Mouse (Mus musculus): ENCODE results near the gene Trmt1l. TPM values are rescaled to one million over a fixed set of nuclear protein-coding genes. Genes with fewer than 3 reads are reported as not detected.

Gene Trmt1l
- polyA plus RNA-seq, 1 experiment from 2014 or later, result 38.4 TPM

GRCm38 (mm10) chr1:151499815-151500501 lies 71.6 kb downstream of the Trmt1l start:
- under 1% methylated on average over 57 of the region's 59 CpGs for WGBS
- Histone ChIP-seq H3K36me3 (ENCODE audit: control insufficient read depth, insufficient read depth, low read length) (no peaks in the 10 kb centered on the region), H3K27me3 (replicated peaks; ENCODE audit: control insufficient read depth, insufficient read depth, low read length) (no peaks in the 10 kb centered on the region), H3K4me2 (ENCODE audit: low read length) (peak overlapping the region; percentile 61), H3K4me3 (ENCODE audit: low read length) (peak overlapping the region; percentile 95), H3K4me1 (ENCODE audit: control insufficient read depth, insufficient read depth, low read depth, low read length) (peaks cover 13% of the 10 kb centered on the region), H3K27ac (ENCODE audit: low read depth, low read length) (peak overlapping the region; percentile 95), H3K9ac (ENCODE audit: low read depth, low read length) (peak overlapping the region; percentile 98), H3K9me3 (ENCODE audit: control insufficient read depth, low read length) (no peaks in the 10 kb centered on the region)
- no peak for ATAC-seq

- no peaks in the 10 kb centered on the region for H3K9me3 ChIP-seq (ENCODE audit: control insufficient read depth, low read length)
Measured at GRCm38 (mm10) chr1:151500531-151501361, 72.4 kb downstream of the Trmt1l start, which contains the start of gene Rnf2. Rnf2 (minus strand) TSS chr1:151500955.

More at GRCm38 (mm10) chr1:151500531-151501361, 72.4 kb downstream of the Trmt1l start, which contains the start of gene Rnf2:
- Histone ChIP-seq H3K4me1 (ENCODE audit: control insufficient read depth, insufficient read depth, low read depth, low read length) (peaks cover 11% of the 10 kb centered on the region), H3K9ac (ENCODE audit: low read depth, low read length) (peak within 1 kb of the TSS; percentile 98), H3K36me3 (ENCODE audit: control insufficient read depth, insufficient read depth, low read length) (no peaks in the 10 kb centered on the region), H3K27ac (ENCODE audit: low read depth, low read length) (peak within 1 kb of the TSS; percentile 95), H3K4me2 (ENCODE audit: low read length) (peak within 1 kb of the TSS; percentile 61), H3K27me3 (replicated peaks; ENCODE audit: control insufficient read depth, insufficient read depth, low read length) (no peaks in the 10 kb centered on the region), H3K4me3 (ENCODE audit: low read length) (peak within 1 kb of the TSS; percentile 95)
- under 1% methylated on average over 62 of the region's 90 CpGs for WGBS
- ATAC-seq, result peak; percentile 98

Small RNA genes within 50 kb of the gene (microRNA-seq; reads per million reads assigned to microRNA genes)
- not detected for gene Mir7682

Other genes with a start within 250 kb of the Trmt1l start
- gene Gm47985, start 246.0 kb upstream of the Trmt1l start, polyA plus RNA-seq (2015; fragmentation: Nextera tagmentation; extraction: Ambion mirVana), result not detected in 2 replicates
- not detected in 2 replicates for gene Gm8947, start 236.2 kb upstream of the Trmt1l start, polyA plus RNA-seq (2015; fragmentation: Nextera tagmentation; extraction: Ambion mirVana)
- gene Gm47995, start 230.1 kb upstream of the Trmt1l start, polyA plus RNA-seq (2015; fragmentation: Nextera tagmentation; extraction: Ambion mirVana), result not detected in 2 replicates
- gene 3110040M04Rik, start 224.4 kb upstream of the Trmt1l start, polyA plus RNA-seq (2015; fragmentation: Nextera tagmentation; extraction: Ambion mirVana), result not detected in 2 replicates
- gene Gm47996, start 218.4 kb upstream of the Trmt1l start, polyA plus RNA-seq (2015; fragmentation: Nextera tagmentation; extraction: Ambion mirVana), result not detected in 2 replicates
- 195 and 223 TPM in 2 replicates for gene Ivns1abp, start 84.1 kb upstream of the Trmt1l start, polyA plus RNA-seq (2015; fragmentation: Nextera tagmentation; extraction: Ambion mirVana)
- gene Swt1, start 87 bp upstream of the Trmt1l start, polyA plus RNA-seq (2015; fragmentation: Nextera tagmentation; extraction: Ambion mirVana), result 12.6 and 15.1 TPM in 2 replicates
- gene Rnf2, start 72.4 kb downstream of the Trmt1l start, polyA plus RNA-seq (2015; fragmentation: Nextera tagmentation; extraction: Ambion mirVana), result 81.6 and 92.3 TPM in 2 replicates
- 0.88 and 1.4 TPM in 2 replicates for gene Fam129a, start 142.6 kb downstream of the Trmt1l start, polyA plus RNA-seq (2015; fragmentation: Nextera tagmentation; extraction: Ambion mirVana)